Mouse (Mus musculus) erythroblast, embryonic 14.5 days (primary cell): Measurements from ENCODE around the gene Sdr39u1.

Experiments
- GATA1 ChIP-seq: IDR thresholded peaks from 2 replicates; pipeline ENCODE4 v1.6.1; 2012; ENCODE audit warnings: low read length, inconsistent platforms, mixed read lengths
- TAL1 ChIP-seq: IDR thresholded peaks from 3 replicates; pipeline ENCODE4 v1.6.1; 2012; ENCODE audit warnings: low read length, inconsistent platforms, mixed read lengths

DNA sequence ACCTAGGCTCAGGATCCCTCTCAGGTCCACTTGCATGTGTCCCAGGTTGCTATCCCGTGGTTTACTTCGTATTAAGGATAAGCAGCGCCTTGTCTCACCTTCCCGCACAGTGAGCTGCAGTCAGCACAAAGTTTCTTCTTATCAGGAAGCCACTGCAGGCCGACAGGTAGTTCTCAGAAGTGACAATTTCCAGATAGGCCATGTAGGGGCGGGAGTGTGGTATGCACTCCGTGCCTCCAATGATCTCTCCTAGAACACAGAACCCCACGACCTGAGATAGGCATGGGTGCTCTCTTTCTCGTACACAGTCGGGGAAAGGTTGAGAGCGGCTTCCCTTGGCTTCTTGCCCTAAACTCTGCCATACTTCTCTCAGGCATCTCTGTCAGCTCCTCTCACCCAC lies 43.5 kb upstream of the Sdr39u1 start:
- TF ChIP-seq GATA1 (no peak), TAL1 (no peak)
